Mouse (Mus musculus): ENCODE data around the gene Actr10.

GRCm38 (mm10) chr12:71003760-71004426 lies 66.2 kb downstream of the Actr10 start:
- TF ChIP-seq CTCF (IDR thresholded peaks at IDR 0.05; ENCODE audit: borderline replicate concordance, extremely low read depth, insufficient read depth, insufficient read length) (no peak), POLR2A (IDR thresholded peaks at IDR 0.05; ENCODE audit: borderline replicate concordance, extremely low read depth, insufficient read depth, insufficient read length, poor library complexity, severe bottlenecking) (no peak)

Measured in brain, embryonic 14.5 days (tissue).